Mouse (Mus musculus): ENCODE measurements around the gene Tnmd.

Tnmd gene

DNA sequence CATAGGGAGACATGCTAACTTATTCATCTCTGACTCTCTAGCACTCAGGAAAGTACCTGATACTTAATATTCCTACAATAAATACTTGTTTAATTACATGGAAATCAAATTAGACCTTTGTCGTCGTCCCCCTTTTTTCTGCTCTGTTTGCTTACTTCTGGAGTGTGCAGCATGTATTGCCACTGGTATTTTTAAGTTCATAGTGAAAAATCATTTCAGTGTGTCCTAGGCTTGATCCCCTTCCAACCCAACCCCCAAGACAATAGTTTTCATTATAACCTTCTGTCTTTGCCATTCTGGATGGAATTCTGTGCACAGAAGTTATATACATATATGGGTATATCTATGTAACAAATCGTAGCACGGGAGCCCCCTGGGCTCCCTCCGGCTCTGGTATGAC, at the start of gene Tnmd:
Tnmd (plus strand) TSS at position 301 of the 400 bp plus-strand sequence.
- no peak for DNase-seq (ENCODE audit: low spot score)

GRCm38 (mm10) chrX:133853637-133854036, 2.9 kb downstream of the Tnmd start:
- DNase-seq (ENCODE audit: low spot score), result no peak

DNA sequence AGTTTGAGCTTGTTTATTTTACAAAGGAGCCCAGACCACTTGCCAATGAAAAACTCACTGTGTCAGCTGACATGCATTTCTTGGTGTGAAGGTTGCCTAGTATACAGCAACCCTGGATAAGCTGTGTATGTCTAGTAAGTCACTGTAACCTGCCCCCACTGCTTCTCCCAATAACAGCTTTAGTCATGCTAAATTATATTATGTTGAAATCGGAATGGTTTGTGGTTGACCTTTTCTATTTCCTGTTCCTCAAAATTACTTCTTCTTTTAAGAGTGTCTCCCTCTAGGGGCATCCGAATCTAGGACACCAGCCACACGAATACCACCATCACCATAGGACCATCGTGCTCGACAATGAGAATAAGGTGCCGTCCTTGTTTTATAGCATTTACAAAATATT, 19.0 kb downstream of the Tnmd start:
- no peak for DNase-seq (ENCODE audit: low spot score)

GRCm38 (mm10) chrX:133887308-133887707, 36.5 kb downstream of the Tnmd start:
- DNase-seq (ENCODE audit: low spot score), result no peak

DNA sequence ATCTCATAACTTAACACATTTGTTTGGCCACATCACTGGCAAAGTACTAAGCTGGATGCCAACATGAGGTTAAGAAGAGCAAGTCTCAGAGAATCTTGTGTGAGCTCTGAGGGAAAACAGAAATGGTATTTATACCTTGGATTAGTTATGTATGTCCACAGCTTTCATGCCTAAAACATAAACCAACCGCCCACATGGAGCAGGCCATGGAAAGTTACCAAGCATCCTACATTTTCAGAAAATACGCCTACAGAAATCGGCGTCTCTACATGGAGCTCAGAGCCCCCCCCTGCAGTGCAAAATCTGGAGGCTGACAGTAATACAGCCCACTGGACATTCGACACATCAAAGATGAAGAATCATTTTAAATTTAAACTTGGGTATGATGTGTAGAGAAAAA, 37.3 kb downstream of the Tnmd start:
- no peak for DNase-seq (ENCODE audit: low spot score)

DNA sequence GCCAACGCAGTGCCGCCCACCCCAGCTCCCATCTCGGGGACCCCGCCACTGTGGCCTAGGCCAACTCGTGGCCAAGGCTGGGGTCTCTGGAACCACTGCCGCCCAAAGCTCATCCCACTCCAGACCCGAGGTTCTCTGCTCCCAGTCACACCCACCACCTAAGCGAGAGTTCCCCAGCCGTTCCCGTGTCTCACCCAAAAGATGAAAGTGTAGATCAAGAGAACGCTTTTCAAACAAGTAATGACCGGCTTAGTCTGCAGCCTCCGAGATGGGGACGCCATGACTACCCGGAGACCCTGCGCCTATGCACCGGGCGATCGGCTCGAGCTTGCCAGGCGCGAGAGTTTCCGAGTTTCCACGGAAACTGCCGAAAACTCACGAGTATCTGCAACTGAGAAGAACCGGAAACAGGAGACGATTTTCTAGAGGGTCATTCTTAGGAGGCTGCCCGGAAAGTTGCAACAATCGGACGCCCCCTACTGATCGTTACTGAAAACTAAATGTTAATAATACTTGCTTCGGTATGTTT, 47.3 kb downstream of the Tnmd start, which contains the start of gene Tspan6:
Tspan6 (minus strand) TSS at position 416 of the 529 bp plus-strand sequence.
- DNase-seq (ENCODE audit: low spot score), result peak; percentile 54

DNA sequence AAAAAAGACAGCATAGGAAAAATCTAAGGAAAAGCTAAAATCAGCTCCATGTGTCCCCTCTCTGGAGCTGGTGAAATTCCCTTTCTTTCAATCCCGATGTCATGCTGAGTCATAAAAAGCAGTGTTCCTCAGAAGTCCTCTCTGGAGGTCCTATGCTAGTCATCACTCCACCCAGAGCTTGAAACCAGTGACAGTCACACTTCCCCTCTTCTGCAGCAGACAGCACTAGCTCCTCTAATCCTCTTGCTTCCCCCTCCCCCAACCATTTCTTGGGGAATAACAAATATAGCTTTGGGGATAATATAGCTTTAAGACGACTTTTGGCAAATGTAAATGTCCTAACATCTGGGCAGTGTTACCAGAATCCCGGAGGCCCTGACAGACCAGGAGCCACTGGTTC, 57.5 kb downstream of the Tnmd start, which contains the start of gene Srpx2:
Srpx2 (plus strand) TSS at position 166 of the 400 bp plus-strand sequence.
- DNase-seq (ENCODE audit: low spot score), result no peak

DNA sequence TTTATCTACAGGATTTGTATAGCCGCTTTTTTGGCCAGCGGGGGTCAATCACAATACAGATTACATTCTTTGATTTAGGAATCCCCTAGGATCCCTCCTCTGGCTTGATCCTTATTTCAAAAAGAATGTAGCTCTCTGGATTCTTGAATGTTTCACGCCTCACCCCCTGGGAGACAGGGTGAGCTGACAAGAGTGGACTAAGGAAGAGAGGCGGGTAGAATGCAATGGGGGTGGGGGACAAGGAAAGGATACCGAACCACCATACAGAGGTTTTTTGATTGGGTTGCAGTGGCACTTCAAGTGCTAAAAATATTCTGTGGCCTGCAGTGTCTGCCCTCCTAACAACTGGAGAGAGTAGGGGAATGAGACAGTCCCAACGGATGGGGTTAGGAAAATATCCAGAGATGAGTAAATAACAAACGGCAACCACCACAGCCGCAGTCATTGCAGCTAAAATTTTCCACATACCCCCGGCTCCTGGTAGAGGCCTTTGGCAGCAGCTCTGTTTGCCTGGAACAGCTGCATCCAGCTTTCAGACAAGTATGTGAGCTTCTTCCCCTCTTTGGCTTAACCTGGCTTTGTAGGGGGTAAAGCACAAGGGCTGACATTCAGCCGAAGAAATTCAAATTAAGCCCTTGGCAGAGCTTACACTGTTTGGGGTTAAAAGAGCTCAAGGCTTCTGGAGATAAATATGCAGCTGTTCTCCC, 60.8 kb downstream of the Tnmd start:
- DNase-seq (ENCODE audit: low spot score), result no peak

DNA sequence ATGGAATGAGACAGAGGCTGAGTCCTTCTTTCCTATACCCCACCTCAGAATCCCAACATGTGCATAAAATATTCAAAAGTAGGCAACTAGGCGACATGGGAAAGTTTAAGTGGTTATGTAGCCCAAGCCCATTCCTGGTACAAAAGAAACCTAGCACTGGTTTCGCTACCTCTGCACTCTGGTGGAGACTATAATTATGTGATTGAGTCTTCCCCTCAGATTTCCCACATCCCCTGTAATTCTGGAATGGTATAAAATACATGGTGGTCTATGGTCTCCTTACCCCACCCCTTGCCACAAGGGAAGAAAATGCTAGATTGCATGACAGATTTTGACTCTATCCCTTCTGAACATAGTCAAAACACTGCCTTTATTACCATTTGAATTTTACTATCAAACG, 62.2 kb downstream of the Tnmd start:
- DNase-seq (ENCODE audit: low spot score), result no peak

GRCm38 (mm10) chrX:133914219-133914618, 63.4 kb downstream of the Tnmd start:
- DNase-seq (ENCODE audit: low spot score), result no peak
